Mouse (Mus musculus) thymus, adult 2 months (tissue): ENCODE results near the gene Atp6v0a4. TPM values are rescaled to one million over a fixed set of nuclear protein-coding genes. Genes with fewer than 3 reads are reported as not detected.
A peak's percentile ranks its signal among the peaks of the same experiment; 100 is the strongest.

Experiments
- DNase-seq: peaks from one replicate; pipeline ENCODE4 v3.0.0; 2021
- H3K27ac ChIP-seq: fragments of 200-500 bp; 2 replicates; pipeline ENCODE4 v1.5.1; 2012; ENCODE audit warnings: low read length, control low read depth; ENCODE audit not compliant: control insufficient read depth, insufficient read depth
- H3K27me3 ChIP-seq: fragments of 200-500 bp; 2 replicates; pipeline ENCODE4 v1.6.1; 2012; ENCODE audit warnings: mild to moderate bottlenecking, low read length, moderate library complexity, mixed read lengths; ENCODE audit not compliant: control insufficient read depth, insufficient read depth
- H3K36me3 ChIP-seq: fragments of 200-500 bp; 2 replicates; pipeline ENCODE4 v1.6.1; 2012; ENCODE audit warnings: mild to moderate bottlenecking, low read length, moderate library complexity; ENCODE audit not compliant: control insufficient read depth, insufficient read depth
- H3K4me1 ChIP-seq: fragments of 200-500 bp; replicated peaks from 2 replicates; pipeline ENCODE4 v1.6.1; 2012; ENCODE audit warnings: low read length; ENCODE audit not compliant: control insufficient read depth, insufficient read depth
- H3K4me3 ChIP-seq: fragments of 200-500 bp; 2 replicates; pipeline ENCODE4 v1.5.1; 2012; ENCODE audit warnings: mild to moderate bottlenecking, low read length, control low read depth, moderate library complexity; ENCODE audit not compliant: control insufficient read depth, insufficient read depth
- CTCF ChIP-seq: fragments of 200-500 bp; IDR thresholded peaks from 2 replicates; pipeline ENCODE4 v1.5.1; 2012; ENCODE audit warnings: mild to moderate bottlenecking, control low read depth, low read length, moderate library complexity, borderline replicate concordance; ENCODE audit not compliant: control insufficient read depth, poor library complexity, insufficient read depth; ENCODE audit errors: extremely low read depth
- POLR2A ChIP-seq: fragments of 200-500 bp; IDR thresholded peaks from 2 replicates; pipeline ENCODE4 v1.6.1; 2012; ENCODE audit warnings: mild to moderate bottlenecking, low read length, control low read depth, moderate library complexity; ENCODE audit not compliant: control insufficient read depth, poor library complexity, insufficient read depth; ENCODE audit errors: extremely low read depth
- WGBS: fragments of 180-500 bp; shearing (Covaris S2); methylation state at CpG from one replicate; pipeline ENCODE4 v1.1.7; 2018; 5-methylcytosine and 5-hydroxymethylcytosine counted together
- polyA plus RNA-seq: library from polyadenylated mRNA; depleted of rRNA; stranded (reverse); fragments of >200 nt; gene quantifications from 2 replicates; pipeline ENCODE4 v1.2.3, GENCODE M21; 2012; rRNA removed

Gene Atp6v0a4
- polyA plus RNA-seq, 1 experiment = 0.54 TPM

- TF ChIP-seq CTCF = no peak
- TF ChIP-seq POLR2A = no peak
- WGBS = 88% methylated on average over 2 of the region's 2 CpGs
- Histone ChIP-seq H3K36me3 (no peaks in the 10 kb centered on the region), H3K27me3 (no peaks in the 10 kb centered on the region), H3K27ac (no peak overlapping the region), H3K4me3 (no peak overlapping the region), H3K4me1 (no peaks in the 10 kb centered on the region)
- no peak for DNase-seq
These were observed 96.2 kb downstream of the Atp6v0a4 start for GRCm38 (mm10) chr6:38028205-38028604.

- 57% methylated on average over 1 of the region's 1 CpGs for WGBS
- TF ChIP-seq CTCF = no peak
- no peak for TF ChIP-seq POLR2A
- Histone ChIP-seq H3K4me3 (no peak overlapping the region), H3K36me3 (no peaks in the 10 kb centered on the region), H3K27me3 (no peaks in the 10 kb centered on the region), H3K27ac (no peak overlapping the region), H3K4me1 (no peaks in the 10 kb centered on the region)
- no peak for DNase-seq
These were observed 96.6 kb downstream of the Atp6v0a4 start for GRCm38 (mm10) chr6:38027771-38028170.

GRCm38 (mm10) chr6:38023284-38023683 lies 101.1 kb downstream of the Atp6v0a4 start:
- Histone ChIP-seq H3K27ac (no peak overlapping the region), H3K4me1 (no peaks in the 10 kb centered on the region), H3K27me3 (no peaks in the 10 kb centered on the region), H3K36me3 (no peaks in the 10 kb centered on the region), H3K4me3 (no peak overlapping the region)
- 74% methylated on average over 7 of the region's 7 CpGs for WGBS
- no peak for DNase-seq
- TF ChIP-seq CTCF (no peak), POLR2A (no peak)

- no peaks in the 10 kb centered on the region for H3K36me3 ChIP-seq
- 92% methylated on average over 7 of the region's 7 CpGs for WGBS
- H3K27me3 ChIP-seq = no peaks in the 10 kb centered on the region
- H3K4me3 ChIP-seq = no peak overlapping the region
- H3K27ac ChIP-seq = no peak overlapping the region
- no peaks in the 10 kb centered on the region for H3K4me1 ChIP-seq
- DNase-seq = no peak
- TF ChIP-seq POLR2A (no peak), CTCF (no peak)
These were observed 103.0 kb downstream of the Atp6v0a4 start for GRCm38 (mm10) chr6:38021406-38021805.

GRCm38 (mm10) chr6:38012829-38013228 lies 111.6 kb downstream of the Atp6v0a4 start:
- no peak for DNase-seq
- TF ChIP-seq POLR2A (no peak), CTCF (no peak)
- Histone ChIP-seq H3K27me3 (no peaks in the 10 kb centered on the region), H3K36me3 (no peaks in the 10 kb centered on the region), H3K4me3 (no peak overlapping the region), H3K4me1 (no peaks in the 10 kb centered on the region), H3K27ac (no peak overlapping the region)
- WGBS = 97% methylated on average over 2 of the region's 2 CpGs

GRCm38 (mm10) chr6:38007459-38007858 lies 116.9 kb downstream of the Atp6v0a4 start:
- H3K4me3 ChIP-seq = no peak overlapping the region
- whole genome bisulfite sequencing = 12% methylated on average over 6 of the region's 6 CpGs
- H3K36me3 ChIP-seq = no peaks in the 10 kb centered on the region
- TF ChIP-seq POLR2A (no peak), CTCF (no peak)
- H3K27ac ChIP-seq = no peak overlapping the region
- DNase-seq = peak; percentile 48
- no peaks in the 10 kb centered on the region for H3K27me3 ChIP-seq
- no peaks in the 10 kb centered on the region for H3K4me1 ChIP-seq

Other genes starting within 250 kb of the Atp6v0a4 start
- 0.13 and 0.50 TPM in 2 replicates for gene Svopl, start 77.6 kb downstream of the Atp6v0a4 start, polyA plus RNA-seq
- gene Tmem213, start 15.3 kb downstream of the Atp6v0a4 start, polyA plus RNA-seq = 0.38 TPM in 1 of 2 replicates, not detected in the other
- 0.82 and 1.4 TPM in 2 replicates for gene D630045J12Rik, start 129.4 kb upstream of the Atp6v0a4 start, polyA plus RNA-seq
- gene Zc3hav1l, start 174.7 kb upstream of the Atp6v0a4 start, polyA plus RNA-seq = 6.6 and 7.4 TPM in 2 replicates
- 79.0 and 86.4 TPM in 2 replicates for gene Zc3hav1, start 230.0 kb upstream of the Atp6v0a4 start, polyA plus RNA-seq